Mouse (Mus musculus): ENCODE data around the gene Fga.

DNA sequence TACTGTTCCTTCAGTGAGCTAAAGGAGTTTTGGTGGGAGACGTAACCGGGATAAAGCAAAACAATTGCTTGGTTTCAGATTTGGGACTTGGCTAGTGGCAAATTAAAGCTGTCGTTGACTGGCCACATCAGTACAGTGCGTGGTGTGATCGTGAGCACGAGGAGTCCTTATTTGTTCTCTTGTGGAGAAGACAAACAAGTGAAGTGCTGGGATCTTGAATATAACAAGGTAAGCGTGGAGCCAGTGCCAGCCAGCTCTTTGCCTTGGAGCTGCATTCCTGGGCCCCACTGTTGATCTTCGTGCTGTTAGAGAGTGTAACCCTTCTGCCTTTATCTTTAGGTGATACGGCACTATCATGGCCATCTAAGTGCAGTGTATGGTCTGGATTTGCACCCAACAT is 42.0 kb downstream of the Fga start:
- TF ChIP-seq POLR2A (IDR thresholded peaks at IDR 0.05; ENCODE audit: borderline replicate concordance, extremely low read depth, low read depth, low read length) (no peak), CTCF (IDR thresholded peaks at IDR 0.05; ENCODE audit: insufficient read depth, low read length) (no peak)

All from lung, adult 2 months (tissue).